In the genomic region with DNA sequence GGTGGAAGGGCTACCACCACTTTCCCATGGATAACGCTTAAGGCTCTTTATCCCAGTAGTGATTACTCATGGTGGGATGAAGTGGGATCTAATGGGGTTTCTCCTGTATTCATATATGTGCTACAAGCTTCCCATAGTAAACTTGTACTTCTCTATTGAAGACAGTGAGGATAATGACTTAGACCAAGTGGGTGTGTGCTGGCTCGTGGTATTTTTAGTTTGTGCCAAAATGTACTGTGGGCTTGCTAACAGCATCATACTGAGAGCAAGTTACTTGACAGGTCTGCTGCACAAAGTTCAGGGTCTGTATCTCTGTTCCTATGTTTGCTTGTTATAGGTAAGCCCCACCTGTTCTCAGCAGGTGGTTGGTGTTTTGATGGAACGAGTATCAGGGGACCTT, we compare ENCODE assay signal across 26 mouse cellular contexts. TPM values are rescaled to one million over a fixed set of nuclear protein-coding genes. Genes with fewer than 3 reads are reported as not detected.
"Had no signal": no experiment of that assay in that cellular context is flagged by ENCODE, and none has a peak within 500 bp of the region (broad histone marks: within the 10 kb centered on the region; RNA-seq: fewer than 3 reads in every experiment).

No protein-coding gene starts in this region.

- H3K36me3 ChIP-seq: heart, embryonic 13.5 days; heart, embryonic 15.5 days; hindbrain, embryonic 13.5 days; intestine, embryonic 15.5 days; limb, embryonic 13.5 days; liver, embryonic 13.5 days had no signal

- H3K4me2 ChIP-seq: heart, embryonic 11.5 days; heart, embryonic 13.5 days; heart, embryonic 15.5 days; hindbrain, embryonic 13.5 days; intestine, embryonic 15.5 days; limb, embryonic 13.5 days; liver, embryonic 11.5 days; liver, embryonic 13.5 days had no signal

- H3K4me3 ChIP-seq: heart, adult 2 months; heart, embryonic 13.5 days; heart, embryonic 15.5 days; hindbrain, embryonic 13.5 days; intestine, embryonic 15.5 days; layer of hippocampus, adult 2 months; left cerebral cortex, adult 2 months; limb, embryonic 13.5 days; liver, embryonic 13.5 days had no signal

- ATAC-seq: hindbrain, embryonic 16.5 days; inflammation-experienced regulatory T-cells, adult 6 months; intestine, embryonic 15.5 days; intestine, postnatal 0 days had no signal

- H3K4me1 ChIP-seq: hindbrain, embryonic 13.5 days; intestine, embryonic 15.5 days had no signal

- H3K27ac ChIP-seq: heart, adult 2 months; heart, embryonic 13.5 days; heart, embryonic 15.5 days; hindbrain, embryonic 13.5 days; intestine, embryonic 15.5 days; layer of hippocampus, adult 2 months; left cerebral cortex, adult 2 months; limb, embryonic 13.5 days; liver, embryonic 13.5 days had no signal

- H3K27me3 ChIP-seq: heart, embryonic 13.5 days; heart, embryonic 15.5 days; hindbrain, embryonic 13.5 days; intestine, embryonic 15.5 days; limb, embryonic 13.5 days; liver, embryonic 13.5 days had no signal

- H3K9me3 ChIP-seq: heart, embryonic 13.5 days; heart, embryonic 15.5 days; hindbrain, embryonic 13.5 days; intestine, embryonic 15.5 days; limb, embryonic 13.5 days; liver, embryonic 13.5 days had no signal

- DNase-seq: gastrocnemius, postnatal 14 days; gastrocnemius, postnatal 36 days; heart, adult 11 months; heart, adult 2 months; heart, postnatal 14 days; heart, postnatal 36 days; kidney, adult 18-20 months; kidney, adult 8-10 months; kidney, postnatal 10 days; kidney, postnatal 25 days; kidney, postnatal 4 days; liver; liver, embryonic 13.5 days had no signal

- H3K9ac ChIP-seq: heart, embryonic 13.5 days; heart, embryonic 15.5 days; hindbrain, embryonic 13.5 days; intestine, embryonic 15.5 days; limb, embryonic 13.5 days; liver, embryonic 13.5 days had no signal

RNA-seq across cellular contexts. Expression of a gene that starts 35.7 kb away (rescaled TPM):
- polyA plus RNA-seq: frontal cortex, adult 2 months had no signal
